Mouse (Mus musculus): ENCODE data around the gene Ccr10.

The Ccr10 gene

GRCm38 (mm10) chr11:101189495-101190180 is 14.4 kb upstream of the Ccr10 start:
- intact Hi-C loops (cut with DNase I) = no loop called here

- intact Hi-C loops (cut with DNase I) = no loop called here
These were observed 13.0 kb upstream of the Ccr10 start for GRCm38 (mm10) chr11:101188166-101188805.

- intact Hi-C loops (cut with DNase I) = no loop called here
These were observed 12.3 kb upstream of the Ccr10 start for GRCm38 (mm10) chr11:101187541-101187940.

- intact Hi-C loops (cut with DNase I) = no loop called here
These were observed 11.4 kb upstream of the Ccr10 start for GRCm38 (mm10) chr11:101186526-101187247.

GRCm38 (mm10) chr11:101185441-101185840 is 10.2 kb upstream of the Ccr10 start:
- intact Hi-C loops (cut with DNase I) = no loop called here

GRCm38 (mm10) chr11:101184984-101185383 is 9.7 kb upstream of the Ccr10 start:
- intact Hi-C loops (cut with DNase I) = loop anchor here (5.0 kb wide), 1 partner anchor 203 kb away; no protein-coding TSS in a partner anchor

GRCm38 (mm10) chr11:101182771-101183517 is 7.7 kb upstream of the Ccr10 start:
- intact Hi-C loops (cut with DNase I) = loop anchor here (5.0 kb wide), 1 partner anchor 201 kb away; no protein-coding TSS in a partner anchor

GRCm38 (mm10) chr11:101181961-101182360 is 6.7 kb upstream of the Ccr10 start:
- intact Hi-C loops (cut with DNase I) = loop anchor here (5.0 kb wide), 1 partner anchor 200 kb away; no protein-coding TSS in a partner anchor

- intact Hi-C loops (cut with DNase I) = loop anchor here (5.0 kb wide), 1 partner anchor 199 kb away; no protein-coding TSS in a partner anchor
These were observed 5.8 kb upstream of the Ccr10 start for GRCm38 (mm10) chr11:101180846-101181740.

GRCm38 (mm10) chr11:101180261-101180660 is 5.0 kb upstream of the Ccr10 start:
- intact Hi-C loops (cut with DNase I) = loop anchor here (5.0 kb wide), 1 partner anchor 198 kb away; no protein-coding TSS in a partner anchor

GRCm38 (mm10) chr11:101179306-101179705 is 4.1 kb upstream of the Ccr10 start:
- intact Hi-C loops (cut with DNase I) = loop anchor here (5.0 kb wide), 1 partner anchor 82 kb away; the partner anchor contains the start of gene Psmc3ip

- intact Hi-C loops (cut with DNase I) = loop anchor here (5.0 kb wide), 1 partner anchor 81 kb away; the partner anchor contains the start of gene Psmc3ip
These were observed 3.1 kb upstream of the Ccr10 start for GRCm38 (mm10) chr11:101178061-101179058.

GRCm38 (mm10) chr11:101176933-101177773 is 1.9 kb upstream of the Ccr10 start:
- intact Hi-C loops (cut with DNase I) = loop anchor here (5.0 kb wide), 1 partner anchor 80 kb away; the partner anchor contains the start of gene Psmc3ip

GRCm38 (mm10) chr11:101176117-101176691 is 961 bp upstream of the Ccr10 start:
- intact Hi-C loops (cut with DNase I) = loop anchor here (5.0 kb wide), 1 partner anchor 79 kb away; the partner anchor contains the start of gene Psmc3ip

- intact Hi-C loops (cut with DNase I) = loop anchor here (5.0 kb wide), 1 partner anchor 78 kb away; the partner anchor contains the start of gene Psmc3ip
These were observed 433 bp upstream of the Ccr10 start for GRCm38 (mm10) chr11:101175636-101176116.

- intact Hi-C loops (cut with DNase I) = loop anchor here (5.0 kb wide), 1 partner anchor 37 kb away; no protein-coding TSS in a partner anchor
These were observed 876 bp downstream of the Ccr10 start for GRCm38 (mm10) chr11:101174389-101174745.

Data from adrenal gland (tissue).